Mouse (Mus musculus): ENCODE measurements around the gene Ahnak.

- TF ChIP-seq CTCF (IDR thresholded peaks at IDR 0.05; ENCODE audit: control insufficient read depth, insufficient read depth, insufficient read length) = no peak
- TF ChIP-seq USF1 (IDR thresholded peaks at IDR 0.05; ENCODE audit: low read depth) = no peak
- no peak for TF ChIP-seq MYOG (IDR thresholded peaks at IDR 0.05; ENCODE audit: control insufficient read depth, extremely low read depth, insufficient read length)
- no peak for TF ChIP-seq MYOD1 (IDR thresholded peaks at IDR 0.05; ENCODE audit: control insufficient read depth, insufficient read length, low read depth)
These were observed 38.9 kb upstream of the Ahnak start for GRCm38 (mm10) chr19:8950190-8950589.

Data from C2C12 (cell line).